Mouse (Mus musculus) cortical plate, adult 2 months (tissue): ENCODE measurements at regions not wholly inside any gene's neighbourhood (a gene's known extent, or its start where the extent isn't known, plus 50 kb on each side); places are given as distances from the start of the nearest gene placed in this dataset.

Source experiments
- CTCF ChIP-seq: fragments of 200-500 bp; IDR thresholded peaks from 2 replicates; pipeline ENCODE4 v1.5.1; 2011; ENCODE audit warnings: mild to moderate bottlenecking, control low read depth, low read length; ENCODE audit not compliant: insufficient read depth; ENCODE audit errors: extremely low read depth
- POLR2A ChIP-seq: fragments of 200-500 bp; IDR thresholded peaks from 2 replicates; pipeline ENCODE4 v1.6.1; 2011; ENCODE audit warnings: mild to moderate bottlenecking, low read length, control low read depth; ENCODE audit not compliant: insufficient read depth; ENCODE audit errors: extremely low read depth

- TF ChIP-seq CTCF (no peak), POLR2A (no peak)
Observed at GRCm38 (mm10) chr1:142624303-142624702, 1016.2 kb upstream of the B3galt2 start.
